Mouse (Mus musculus) urinary bladder, adult 18-20 months (tissue): ENCODE measurements at regions not wholly inside any gene's neighbourhood (a gene's known extent, or its start where the extent isn't known, plus 50 kb on each side); places are given as distances from the start of the nearest gene placed in this dataset.

Experiments used
- DNase-seq, 2 experiments: peaks; one replicate each; pipeline ENCODE4 v3.0.0; 2022; ENCODE audit warnings: low spot score in 2 of 2, mixed read lengths in 2 of 2

GRCm38 (mm10) chr14:24550763-24551471, 64.0 kb downstream of the Rps24 start:
- DNase-seq = no peak

GRCm38 (mm10) chr14:24551472-24551783, 64.5 kb downstream of the Rps24 start:
- no peak for DNase-seq

GRCm38 (mm10) chr14:24564801-24565624, 78.1 kb downstream of the Rps24 start:
- DNase-seq = no peak

GRCm38 (mm10) chr14:24565718-24566322, 78.9 kb downstream of the Rps24 start:
- DNase-seq = no peak

GRCm38 (mm10) chr14:24575111-24575510, 88.2 kb downstream of the Rps24 start:
- no peak for DNase-seq

GRCm38 (mm10) chr14:24578535-24579111, 91.7 kb downstream of the Rps24 start:
- DNase-seq = no peak

GRCm38 (mm10) chr14:24579153-24579795, 92.3 kb downstream of the Rps24 start:
- DNase-seq = no peak

GRCm38 (mm10) chr14:24586133-24586908, 99.4 kb downstream of the Rps24 start:
- DNase-seq = no peak

GRCm38 (mm10) chr14:24586982-24587672, 100.2 kb downstream of the Rps24 start:
- no peak for DNase-seq

GRCm38 (mm10) chr14:24588041-24588440, 101.1 kb downstream of the Rps24 start:
- no peak for DNase-seq

- no peak for DNase-seq
Measured at GRCm38 (mm10) chr14:24606444-24607173, 119.7 kb downstream of the Rps24 start.

GRCm38 (mm10) chr14:24608356-24608755, 121.4 kb downstream of the Rps24 start:
- DNase-seq = no peak

GRCm38 (mm10) chr14:24612254-24612995, 125.5 kb downstream of the Rps24 start:
- DNase-seq = no peak

GRCm38 (mm10) chr14:24615776-24616175, 128.9 kb downstream of the Rps24 start:
- DNase-seq = no peak

GRCm38 (mm10) chr14:24616306-24617125, 129.6 kb downstream of the Rps24 start:
- no peak for DNase-seq

- DNase-seq = no peak
Measured at GRCm38 (mm10) chr14:24617126-24617375, 130.1 kb downstream of the Rps24 start.

- DNase-seq = no peak
Measured at GRCm38 (mm10) chr14:24617393-24617861, 130.5 kb downstream of the Rps24 start.
